Mouse (Mus musculus) kidney, postnatal 25 days (tissue): ENCODE results near the gene Col16a1.

Experiments used
- DNase-seq, 2 experiments: peaks; one replicate each; pipeline ENCODE4 v3.0.0; 2021; ENCODE audit warnings: mixed read lengths in 2 of 2

The Col16a1 gene

DNA sequence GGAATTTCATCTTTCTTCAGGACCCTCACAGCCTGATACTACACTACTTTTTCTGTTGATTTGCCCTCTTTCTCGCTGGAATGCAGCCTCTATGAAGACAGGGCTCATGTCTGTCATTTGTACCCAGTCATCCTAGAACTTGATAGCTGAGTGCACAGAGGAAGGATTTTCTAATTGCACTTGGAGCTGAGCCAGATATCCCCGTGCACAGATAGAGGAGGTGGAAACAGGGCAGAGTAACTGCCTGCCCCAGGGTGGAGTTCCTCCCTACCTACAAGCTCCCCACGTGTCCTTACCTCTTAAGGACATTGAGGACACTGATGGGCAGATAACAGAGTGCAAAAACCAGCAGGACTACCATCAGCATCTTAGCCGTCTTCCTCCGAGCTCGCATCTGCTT is 85.8 kb downstream of the Col16a1 start:
- DNase-seq, result no peak

DNA sequence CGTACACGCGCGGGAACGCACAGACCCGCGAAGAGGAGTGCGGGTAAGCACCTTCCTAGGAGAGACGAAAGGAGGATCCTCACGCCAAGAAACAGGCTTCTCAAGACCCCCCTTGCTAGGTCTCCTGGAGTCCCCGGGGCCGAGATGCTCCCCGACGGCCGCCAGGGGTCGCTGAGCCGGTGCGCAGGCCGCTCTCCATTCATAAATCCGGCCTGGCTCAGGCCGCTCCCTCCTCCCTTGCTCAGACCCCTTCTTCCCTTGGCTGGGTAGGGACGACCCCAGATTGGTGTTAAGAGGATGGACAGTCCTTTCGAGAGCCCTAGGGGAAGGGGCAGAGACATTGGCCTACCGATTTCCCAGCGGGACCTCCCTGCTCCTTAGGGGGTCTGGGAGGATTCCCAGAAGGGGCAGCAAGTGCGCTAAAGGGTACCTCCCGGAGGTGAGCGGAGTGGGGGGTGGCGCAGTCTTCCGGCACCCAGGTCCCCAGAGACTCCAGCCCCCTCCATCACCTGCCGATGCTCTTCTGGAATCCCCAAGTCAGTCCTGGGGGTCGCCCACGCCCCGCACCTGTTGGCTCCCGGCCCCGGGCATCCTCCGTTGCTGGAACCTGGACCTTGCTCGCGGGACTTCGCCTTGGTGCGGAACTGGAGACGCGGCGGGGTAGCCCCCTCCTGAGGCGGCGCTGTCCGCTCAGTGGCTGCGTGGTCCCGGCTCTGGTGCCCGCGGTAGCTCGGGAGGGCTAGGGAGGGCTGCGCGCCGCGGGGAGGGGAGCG is 91.0 kb downstream of the Col16a1 start:
- DNase-seq, result peak; percentile 72 to 79

DNA sequence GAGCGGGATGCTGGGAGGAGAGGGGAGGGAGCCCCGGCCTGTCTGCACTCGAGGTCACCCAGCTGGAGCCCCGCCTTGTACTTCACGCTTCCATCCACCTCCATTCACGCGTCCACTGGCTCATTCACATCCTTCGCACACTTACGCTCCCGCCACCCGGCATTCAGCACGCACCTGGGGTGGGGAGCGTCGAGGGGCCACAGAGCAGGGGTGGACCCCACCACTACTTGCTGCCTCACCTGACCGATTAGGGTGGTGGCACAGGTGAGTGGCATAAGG is 91.5 kb downstream of the Col16a1 start, which contains the start of gene Hcrtr1:
TSS of gene Hcrtr1 (minus strand) at position 146 of the 279 bp plus-strand sequence.
- DNase-seq, result no peak

DNA sequence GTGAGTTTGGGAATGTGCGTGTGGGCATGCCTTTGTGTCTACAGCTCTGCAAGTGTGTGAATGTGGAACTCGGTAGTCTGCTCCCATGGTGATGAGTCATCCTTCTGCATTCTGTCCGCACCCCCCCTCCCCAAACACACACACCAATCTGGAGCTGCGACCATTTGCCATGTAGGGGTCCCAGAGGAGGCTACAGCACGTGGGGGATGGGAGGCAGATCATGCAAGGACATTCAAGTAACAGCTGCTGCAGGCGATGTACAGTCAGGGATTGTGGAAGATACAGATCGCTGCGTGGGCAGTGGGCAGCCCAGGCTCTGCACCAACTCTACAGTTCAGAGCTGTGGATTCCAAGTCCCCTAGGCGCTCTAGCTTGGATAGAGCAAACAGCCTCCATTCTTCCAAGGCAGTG is 93.4 kb downstream of the Col16a1 start:
- no peak for DNase-seq

DNA sequence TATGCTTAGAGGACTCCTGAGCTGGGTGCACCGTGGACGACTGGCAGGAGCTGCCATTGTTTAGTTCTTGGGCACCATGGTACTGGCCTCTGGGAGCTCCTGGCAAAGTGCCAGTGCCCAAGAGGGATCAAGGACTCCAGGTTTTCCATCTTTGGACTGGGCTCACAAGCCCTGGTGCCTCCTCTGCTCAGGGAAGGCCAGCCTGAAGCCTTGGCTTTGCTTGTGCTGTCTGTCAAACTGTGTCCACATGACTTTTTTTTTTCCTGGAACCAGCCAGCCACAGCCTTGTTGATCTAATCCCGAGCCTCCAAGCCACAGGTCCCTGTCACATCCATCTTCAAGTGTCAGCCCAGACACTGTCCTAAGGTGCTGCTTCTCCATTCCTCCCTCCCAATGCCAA is 94.1 kb downstream of the Col16a1 start:
- no peak for DNase-seq

DNA sequence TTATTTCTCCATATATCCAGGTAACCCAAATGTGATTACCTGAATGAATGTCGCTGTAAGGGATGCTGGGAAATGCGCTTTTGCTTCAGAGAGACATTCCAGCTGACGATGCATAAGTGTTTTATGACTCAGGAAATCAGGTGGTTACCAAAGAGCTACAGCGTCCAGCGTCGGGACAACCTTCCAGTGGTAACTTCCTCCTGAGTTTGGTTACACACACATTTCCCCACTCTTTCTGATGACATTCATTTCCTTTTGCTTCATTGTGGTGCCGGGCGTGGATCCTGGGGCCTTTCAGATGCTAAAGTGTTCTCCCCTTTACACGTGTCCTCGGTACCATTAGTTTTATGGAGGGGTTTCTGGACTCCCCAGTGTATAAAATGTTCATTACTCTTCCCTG is 100.8 kb downstream of the Col16a1 start:
- no peak for DNase-seq
